ENCODE assay signal across 9 mouse cellular contexts in genomic region chr8:109853423-109853822, GRCm38 (mm10). TPM values are rescaled to one million over a fixed set of nuclear protein-coding genes. Genes with fewer than 3 reads are reported as not detected.
A peak's percentile ranks its signal among the peaks of the same experiment; 100 is the strongest.
DNase-seq lines count a peak whose midpoint lies in the region; ATAC-seq and TF ChIP-seq lines count a peak whose summit lies in the region.
"Had no signal": no experiment of that assay in that cellular context is flagged by ENCODE, and none has a peak within 500 bp of the region (broad histone marks: within the 10 kb centered on the region; RNA-seq: fewer than 3 reads in every experiment).

No protein-coding gene starts in this region.

- peak; percentile 84 for TF ChIP-seq CTCF in bone marrow, adult 2 months (IDR thresholded peaks at IDR 0.05; ENCODE audit: control insufficient read depth, insufficient read depth, low read length)

- H3K4me2 ChIP-seq in embryonic facial prominence, embryonic 14.5 days (ENCODE audit: low read depth, low read length): no peak overlapping the region
- no peak overlapping the region for H3K4me2 ChIP-seq in limb, embryonic 14.5 days (replicated peaks; ENCODE audit: low read depth, low read length, severe bottlenecking)
- H3K4me2 ChIP-seq: heart, embryonic 13.5 days had no signal

- H3K27me3 ChIP-seq in embryonic facial prominence, embryonic 14.5 days (replicated peaks; ENCODE audit: control insufficient read depth, insufficient read depth, low read length): no peaks in the 10 kb centered on the region
- no peaks in the 10 kb centered on the region for H3K27me3 ChIP-seq in limb, embryonic 14.5 days (ENCODE audit: control insufficient read depth, insufficient read depth, low read length)
- H3K27me3 ChIP-seq: heart, embryonic 13.5 days had no signal

- H3K4me3 ChIP-seq in bone marrow, adult 2 months (replicated peaks; ENCODE audit: control insufficient read depth, low read depth, low read length): no peak overlapping the region
- no peak overlapping the region for H3K4me3 ChIP-seq in embryonic facial prominence, embryonic 14.5 days (ENCODE audit: low read depth, low read length)
- H3K4me3 ChIP-seq in limb, embryonic 14.5 days (replicated peaks; ENCODE audit: low read length): no peak overlapping the region
- H3K4me3 ChIP-seq: heart, embryonic 13.5 days had no signal

- DNase-seq in urinary bladder, adult 18-20 months (ENCODE audit: low spot score in 2 of 2): peak; percentile 19 to 29
- DNase-seq in urinary bladder, postnatal 4 days (ENCODE audit: low spot score in 2 of 2): no peak
- DNase-seq in embryonic facial prominence, embryonic 14.5 days (ENCODE audit: low spot score): peak; percentile 79
- peak; percentile 42 for DNase-seq in hindlimb bud, embryonic 11.5 days (ENCODE audit: extremely low spot score, low read depth, low spot score)
- peak; percentile 75 for DNase-seq in limb, embryonic 14.5 days (ENCODE audit: low spot score)
- peak; percentile 38 for DNase-seq in ovary, postnatal 14 days (ENCODE audit: low spot score)
- peak; percentile 76 for DNase-seq in thymus, postnatal 0 days (ENCODE audit: low spot score)

- 29% methylated on average over 6 of the region's 6 CpGs for WGBS in bone marrow, adult 2 months
- WGBS in embryonic facial prominence, embryonic 14.5 days: 54% methylated on average over 6 of the region's 6 CpGs
- 42% methylated on average over 6 of the region's 6 CpGs for WGBS in limb, embryonic 14.5 days

- H3K9me3 ChIP-seq in embryonic facial prominence, embryonic 14.5 days (ENCODE audit: control insufficient read depth, low read length): no peaks in the 10 kb centered on the region
- no peaks in the 10 kb centered on the region for H3K9me3 ChIP-seq in limb, embryonic 14.5 days (ENCODE audit: control insufficient read depth, low read length)
- H3K9me3 ChIP-seq: heart, embryonic 13.5 days had no signal

- no peak overlapping the region for H3K27ac ChIP-seq in bone marrow, adult 2 months (ENCODE audit: control insufficient read depth, insufficient read depth, low read depth, low read length, poor library complexity)
- no peak overlapping the region for H3K27ac ChIP-seq in embryonic facial prominence, embryonic 14.5 days (replicated peaks; ENCODE audit: low read depth, low read length)
- H3K27ac ChIP-seq in limb, embryonic 14.5 days (replicated peaks; ENCODE audit: low read depth, low read length): no peak overlapping the region
- H3K27ac ChIP-seq: heart, embryonic 13.5 days had no signal

- no peaks in the 10 kb centered on the region for H3K4me1 ChIP-seq in bone marrow, adult 2 months (ENCODE audit: control insufficient read depth, insufficient read depth, low read length)
- no peaks in the 10 kb centered on the region for H3K4me1 ChIP-seq in embryonic facial prominence, embryonic 14.5 days (ENCODE audit: control insufficient read depth, insufficient read depth, low read length)
- no peaks in the 10 kb centered on the region for H3K4me1 ChIP-seq in limb, embryonic 14.5 days (ENCODE audit: control insufficient read depth, insufficient read depth, low read length)

- H3K9ac ChIP-seq in embryonic facial prominence, embryonic 14.5 days (ENCODE audit: low read depth, low read length): no peak overlapping the region
- H3K9ac ChIP-seq in limb, embryonic 14.5 days (ENCODE audit: low read depth, low read length, severe bottlenecking): no peak overlapping the region
- H3K9ac ChIP-seq: heart, embryonic 13.5 days had no signal

- TF ChIP-seq POLR2A in bone marrow, adult 2 months (IDR thresholded peaks at IDR 0.05; ENCODE audit: borderline replicate concordance, control insufficient read depth, low read depth, low read length): no peak
- no peak for TF ChIP-seq POLR2A in limb, embryonic 14.5 days (IDR thresholded peaks at IDR 0.05; ENCODE audit: borderline replicate concordance, extremely low read depth, insufficient read depth, insufficient read length)

- peaks cover 77% of the 10 kb centered on the region for H3K36me3 ChIP-seq in embryonic facial prominence, embryonic 14.5 days (ENCODE audit: control insufficient read depth, insufficient read depth, low read length)
- peaks cover 87% of the 10 kb centered on the region for H3K36me3 ChIP-seq in limb, embryonic 14.5 days (ENCODE audit: control insufficient read depth, insufficient read depth, low read length)

- no peak for ATAC-seq in embryonic facial prominence, embryonic 14.5 days (ENCODE audit: low read depth)
- ATAC-seq in limb, embryonic 14.5 days (ENCODE audit: low FRiP score, low read depth): no peak

RNA-seq across cellular contexts. Expression of gene Phlpp2, which starts 14.9 kb away (rescaled TPM):
- polyA plus RNA-seq in bone marrow, adult 2 months (2011; ENCODE audit: insufficient read depth, insufficient read length, low replicate concordance, missing spikeins): 9.0 and 10.8 TPM in 2 replicates
- 2.8 and 2.9 TPM in 2 replicates for polyA plus RNA-seq in embryonic facial prominence, embryonic 14.5 days (2014; fragmentation: Nextera tagmentation; extraction: Ambion mirVana)
- polyA plus RNA-seq in limb, embryonic 14.5 days (2012; rRNA removed): 12.0 and 13.8 TPM in 2 replicates
- polyA plus RNA-seq in limb, embryonic 14.5 days (2014; fragmentation: Nextera tagmentation; extraction: Ambion mirVana): 3.3 and 4.1 TPM in 2 replicates
- polyA plus RNA-seq in thymus, postnatal 0 days (2015; fragmentation: Nextera tagmentation; extraction: Ambion mirVana): 0.68 and 0.72 TPM in 2 replicates

Comparison
In these comparisons a context has a peak if more than half of its experiments do, and no peak if none do; other contexts are left out.
1. DNase-seq: peak in urinary bladder, adult 18-20 months (2 of 2), embryonic facial prominence, embryonic 14.5 days (single experiment), hindlimb bud, embryonic 11.5 days (single experiment), limb, embryonic 14.5 days (single experiment), ovary, postnatal 14 days (single experiment) and thymus, postnatal 0 days (single experiment); none in urinary bladder, postnatal 4 days (0 of 2).